Mouse (Mus musculus): ENCODE data around the gene Chmp4b. TPM values are rescaled to one million over a fixed set of nuclear protein-coding genes. Genes with fewer than 3 reads are reported as not detected.

Chmp4b gene
- polyA plus RNA-seq, 1 experiment from 2014 or later = 16.6 TPM

GRCm38 (mm10) chr2:154702637-154703315 lies 51.3 kb downstream of the Chmp4b start:
- no peak overlapping the region for H3K27ac ChIP-seq (ENCODE audit: low read depth, low read length)
- no peak overlapping the region for H3K4me3 ChIP-seq (ENCODE audit: low read depth, low read length)
- H3K9ac ChIP-seq (replicated peaks; ENCODE audit: low read depth, low read length) = no peak overlapping the region
- peak; percentile 81 for ATAC-seq (ENCODE audit: low read depth)
- H3K27me3 ChIP-seq (ENCODE audit: control insufficient read depth, insufficient read depth, low read length) = no peaks in the 10 kb centered on the region
- H3K9me3 ChIP-seq (ENCODE audit: control insufficient read depth, low read length) = no peaks in the 10 kb centered on the region
- H3K36me3 ChIP-seq (ENCODE audit: control insufficient read depth, insufficient read depth, low read length) = no peaks in the 10 kb centered on the region
- 7% methylated on average over 17 of the region's 17 CpGs for WGBS
- peak overlapping the region; percentile 29 for H3K4me2 ChIP-seq (ENCODE audit: low read depth, low read length)
- H3K4me1 ChIP-seq (ENCODE audit: control insufficient read depth, insufficient read depth, low read length) = 0 out of 2 replicates have a peak, but pooled peaks cover 6% of the 10 kb centered on the region

- no peak overlapping the region for H3K4me3 ChIP-seq (ENCODE audit: low read depth, low read length)
- no peaks in the 10 kb centered on the region for H3K36me3 ChIP-seq (ENCODE audit: control insufficient read depth, insufficient read depth, low read length)
- 0 out of 2 replicates have a peak, but pooled peaks cover 6% of the 10 kb centered on the region for H3K4me1 ChIP-seq (ENCODE audit: control insufficient read depth, insufficient read depth, low read length)
- ATAC-seq (ENCODE audit: low read depth) = no peak
- no peak overlapping the region for H3K27ac ChIP-seq (ENCODE audit: low read depth, low read length)
- H3K9me3 ChIP-seq (ENCODE audit: control insufficient read depth, low read length) = no peaks in the 10 kb centered on the region
- H3K4me2 ChIP-seq (ENCODE audit: low read depth, low read length) = no peak overlapping the region
- no peak overlapping the region for H3K9ac ChIP-seq (replicated peaks; ENCODE audit: low read depth, low read length)
- H3K27me3 ChIP-seq (ENCODE audit: control insufficient read depth, insufficient read depth, low read length) = no peaks in the 10 kb centered on the region
- WGBS = 63% methylated on average over 11 of the region's 11 CpGs
These were observed 55.2 kb downstream of the Chmp4b start for GRCm38 (mm10) chr2:154706526-154707280.

- Histone ChIP-seq H3K27ac (ENCODE audit: low read depth, low read length) (no peak overlapping the region), H3K9ac (replicated peaks; ENCODE audit: low read depth, low read length) (no peak overlapping the region), H3K9me3 (ENCODE audit: control insufficient read depth, low read length) (no peaks in the 10 kb centered on the region), H3K36me3 (ENCODE audit: control insufficient read depth, insufficient read depth, low read length) (no peaks in the 10 kb centered on the region), H3K4me3 (ENCODE audit: low read depth, low read length) (no peak overlapping the region), H3K4me1 (ENCODE audit: control insufficient read depth, insufficient read depth, low read length) (0 out of 2 replicates have a peak, but pooled peaks cover 6% of the 10 kb centered on the region), H3K27me3 (ENCODE audit: control insufficient read depth, insufficient read depth, low read length) (no peaks in the 10 kb centered on the region), H3K4me2 (ENCODE audit: low read depth, low read length) (no peak overlapping the region)
- 86% methylated on average over 7 of the region's 7 CpGs for WGBS
- no peak for ATAC-seq (ENCODE audit: low read depth)
These were observed 55.8 kb downstream of the Chmp4b start for GRCm38 (mm10) chr2:154707284-154707683.

DNA sequence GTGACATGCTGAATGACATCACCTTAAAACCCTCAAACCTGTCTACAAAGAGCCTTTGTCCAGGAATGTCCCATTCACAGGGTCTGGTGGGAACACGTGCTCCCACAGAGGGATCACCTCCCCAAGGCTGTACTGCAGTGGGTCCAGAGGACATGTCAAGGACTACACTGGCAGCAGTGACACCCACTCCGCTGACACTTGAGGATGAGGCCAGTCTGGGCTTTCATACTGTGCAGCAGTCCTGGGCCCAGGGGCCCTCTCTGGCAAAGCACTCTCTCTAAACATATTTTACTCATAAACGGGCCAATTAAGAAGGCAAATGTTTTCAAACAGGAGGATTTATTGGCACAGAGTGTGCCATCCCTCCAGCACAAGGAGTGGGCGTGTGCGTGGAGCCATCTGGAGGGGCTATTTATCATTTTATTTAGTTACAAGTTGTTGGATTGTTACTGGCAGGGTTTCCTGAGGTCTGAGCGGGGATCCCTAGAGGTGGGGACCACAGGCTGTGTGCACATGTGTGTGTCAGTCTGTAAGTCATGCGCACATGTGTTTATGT lies 56.4 kb downstream of the Chmp4b start:
- H3K4me2 ChIP-seq (ENCODE audit: low read depth, low read length) = no peak overlapping the region
- no peaks in the 10 kb centered on the region for H3K36me3 ChIP-seq (ENCODE audit: control insufficient read depth, insufficient read depth, low read length)
- H3K27ac ChIP-seq (ENCODE audit: low read depth, low read length) = no peak overlapping the region
- H3K4me1 ChIP-seq (ENCODE audit: control insufficient read depth, insufficient read depth, low read length) = 0 out of 2 replicates have a peak, but pooled peaks cover 3% of the 10 kb centered on the region
- H3K27me3 ChIP-seq (ENCODE audit: control insufficient read depth, insufficient read depth, low read length) = no peaks in the 10 kb centered on the region
- ATAC-seq (ENCODE audit: low read depth) = peak; percentile 39; the same call in 1 of the 2 replicates
- H3K9me3 ChIP-seq (ENCODE audit: control insufficient read depth, low read length) = no peaks in the 10 kb centered on the region
- WGBS = 52% methylated on average over 7 of the region's 7 CpGs
- no peak overlapping the region for H3K9ac ChIP-seq (replicated peaks; ENCODE audit: low read depth, low read length)
- no peak overlapping the region for H3K4me3 ChIP-seq (ENCODE audit: low read depth, low read length)

DNA sequence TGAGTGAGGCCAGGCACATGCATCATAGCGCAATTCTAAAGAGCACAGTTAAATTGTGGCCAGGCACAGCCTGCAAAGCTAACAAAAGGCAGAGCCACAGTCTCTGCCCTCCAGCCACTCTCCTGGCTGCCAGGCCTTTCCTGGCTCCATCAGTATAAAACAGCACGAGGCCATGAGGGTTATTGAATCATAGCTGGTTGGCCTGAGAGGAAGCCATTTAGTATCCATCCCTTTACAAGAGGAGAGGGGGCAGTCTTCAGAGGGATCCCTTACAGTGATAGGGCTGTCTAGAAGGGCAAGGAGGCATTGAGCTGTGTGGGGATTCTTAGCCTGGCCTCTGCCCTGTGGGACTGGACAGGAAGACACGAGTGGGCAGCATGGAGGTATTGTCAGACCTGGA lies 60.2 kb downstream of the Chmp4b start:
- Histone ChIP-seq H3K27me3 (ENCODE audit: control insufficient read depth, insufficient read depth, low read length) (no peaks in the 10 kb centered on the region), H3K36me3 (ENCODE audit: control insufficient read depth, insufficient read depth, low read length) (no peaks in the 10 kb centered on the region), H3K4me1 (ENCODE audit: control insufficient read depth, insufficient read depth, low read length) (0 out of 2 replicates have a peak, but pooled peaks cover 2% of the 10 kb centered on the region), H3K27ac (ENCODE audit: low read depth, low read length) (no peak overlapping the region), H3K9ac (replicated peaks; ENCODE audit: low read depth, low read length) (no peak overlapping the region), H3K9me3 (ENCODE audit: control insufficient read depth, low read length) (no peaks in the 10 kb centered on the region), H3K4me2 (ENCODE audit: low read depth, low read length) (no peak overlapping the region), H3K4me3 (ENCODE audit: low read depth, low read length) (no peak overlapping the region)
- 42% methylated on average over 3 of the region's 3 CpGs for WGBS
- peak; percentile 13; the same call in 1 of the 2 replicates for ATAC-seq (ENCODE audit: low read depth)

GRCm38 (mm10) chr2:154712271-154712677 lies 60.8 kb downstream of the Chmp4b start:
- Histone ChIP-seq H3K4me2 (ENCODE audit: low read depth, low read length) (no peak overlapping the region), H3K27me3 (ENCODE audit: control insufficient read depth, insufficient read depth, low read length) (no peaks in the 10 kb centered on the region), H3K36me3 (ENCODE audit: control insufficient read depth, insufficient read depth, low read length) (no peaks in the 10 kb centered on the region), H3K4me1 (ENCODE audit: control insufficient read depth, insufficient read depth, low read length) (0 out of 2 replicates have a peak, but pooled peaks cover 2% of the 10 kb centered on the region), H3K4me3 (ENCODE audit: low read depth, low read length) (no peak overlapping the region), H3K27ac (ENCODE audit: low read depth, low read length) (no peak overlapping the region), H3K9ac (replicated peaks; ENCODE audit: low read depth, low read length) (no peak overlapping the region), H3K9me3 (ENCODE audit: control insufficient read depth, low read length) (no peaks in the 10 kb centered on the region)
- ATAC-seq (ENCODE audit: low read depth) = no peak
- 41% methylated on average over 5 of the region's 5 CpGs for WGBS

DNA sequence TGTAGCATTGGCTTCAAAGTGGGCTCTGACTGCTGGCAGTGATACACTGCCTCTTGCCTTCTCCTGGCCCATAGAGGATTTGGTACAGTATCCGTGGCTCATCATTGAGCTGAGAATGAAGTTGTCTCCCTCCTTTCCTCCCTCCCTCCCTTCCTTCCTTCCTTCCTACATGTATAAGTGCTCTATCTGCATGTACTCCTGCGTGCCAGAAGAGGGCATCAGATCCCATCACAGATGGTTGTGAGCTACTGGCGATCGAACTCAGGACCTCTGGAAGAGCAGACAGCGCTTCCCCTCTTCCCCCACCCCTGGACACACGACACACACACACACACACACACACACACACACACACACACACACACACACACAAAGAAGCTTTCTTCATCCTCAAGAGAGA lies 61.6 kb downstream of the Chmp4b start:
- Histone ChIP-seq H3K9me3 (ENCODE audit: control insufficient read depth, low read length) (no peaks in the 10 kb centered on the region), H3K4me1 (ENCODE audit: control insufficient read depth, insufficient read depth, low read length) (no peaks in the 10 kb centered on the region), H3K9ac (replicated peaks; ENCODE audit: low read depth, low read length) (no peak overlapping the region), H3K27me3 (ENCODE audit: control insufficient read depth, insufficient read depth, low read length) (no peaks in the 10 kb centered on the region), H3K4me3 (ENCODE audit: low read depth, low read length) (no peak overlapping the region), H3K4me2 (ENCODE audit: low read depth, low read length) (no peak overlapping the region), H3K36me3 (ENCODE audit: control insufficient read depth, insufficient read depth, low read length) (no peaks in the 10 kb centered on the region), H3K27ac (ENCODE audit: low read depth, low read length) (no peak overlapping the region)
- 62% methylated on average over 6 of the region's 6 CpGs for WGBS
- no peak for ATAC-seq (ENCODE audit: low read depth)

GRCm38 (mm10) chr2:154713964-154714363 lies 62.5 kb downstream of the Chmp4b start:
- Histone ChIP-seq H3K4me2 (ENCODE audit: low read depth, low read length) (no peak overlapping the region), H3K4me3 (ENCODE audit: low read depth, low read length) (no peak overlapping the region), H3K9ac (replicated peaks; ENCODE audit: low read depth, low read length) (no peak overlapping the region), H3K36me3 (ENCODE audit: control insufficient read depth, insufficient read depth, low read length) (no peaks in the 10 kb centered on the region), H3K27ac (ENCODE audit: low read depth, low read length) (no peak overlapping the region), H3K27me3 (ENCODE audit: control insufficient read depth, insufficient read depth, low read length) (no peaks in the 10 kb centered on the region), H3K9me3 (ENCODE audit: control insufficient read depth, low read length) (no peaks in the 10 kb centered on the region), H3K4me1 (ENCODE audit: control insufficient read depth, insufficient read depth, low read length) (no peaks in the 10 kb centered on the region)
- WGBS = 60% methylated on average over 3 of the region's 3 CpGs
- ATAC-seq (ENCODE audit: low read depth) = no peak

DNA sequence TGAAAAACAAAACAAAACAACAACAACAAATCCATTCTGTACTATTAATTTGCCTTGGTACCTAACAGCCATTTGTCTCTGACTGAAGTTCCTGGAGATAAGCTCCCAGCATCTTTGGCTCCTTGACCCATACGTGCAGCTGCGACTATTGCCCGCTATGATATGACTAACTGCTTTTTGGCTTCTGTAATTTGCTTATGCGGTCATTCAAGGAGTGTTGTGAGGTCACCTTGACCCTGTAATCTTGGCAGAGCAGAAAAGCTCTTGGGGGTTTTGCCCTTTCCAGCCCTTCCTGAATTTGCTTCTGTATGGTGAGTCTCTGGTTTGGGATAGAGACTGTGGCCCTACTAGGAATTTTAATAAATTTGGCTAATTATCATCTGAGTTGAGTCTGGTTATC lies 65.1 kb downstream of the Chmp4b start:
- Histone ChIP-seq H3K9ac (replicated peaks; ENCODE audit: low read depth, low read length) (no peak overlapping the region), H3K27ac (ENCODE audit: low read depth, low read length) (no peak overlapping the region), H3K4me1 (ENCODE audit: control insufficient read depth, insufficient read depth, low read length) (no peaks in the 10 kb centered on the region), H3K27me3 (ENCODE audit: control insufficient read depth, insufficient read depth, low read length) (no peaks in the 10 kb centered on the region), H3K36me3 (ENCODE audit: control insufficient read depth, insufficient read depth, low read length) (no peaks in the 10 kb centered on the region), H3K9me3 (ENCODE audit: control insufficient read depth, low read length) (no peaks in the 10 kb centered on the region), H3K4me2 (ENCODE audit: low read depth, low read length) (no peak overlapping the region), H3K4me3 (ENCODE audit: low read depth, low read length) (no peak overlapping the region)
- ATAC-seq (ENCODE audit: low read depth) = no peak
- 94% methylated on average over 4 of the region's 4 CpGs for WGBS
